Mouse (Mus musculus): ENCODE results near the gene Rtl4. TPM values are rescaled to one million over a fixed set of nuclear protein-coding genes. Genes with fewer than 3 reads are reported as not detected.

The Rtl4 gene
- not detected for total RNA-seq (2023)

DNA sequence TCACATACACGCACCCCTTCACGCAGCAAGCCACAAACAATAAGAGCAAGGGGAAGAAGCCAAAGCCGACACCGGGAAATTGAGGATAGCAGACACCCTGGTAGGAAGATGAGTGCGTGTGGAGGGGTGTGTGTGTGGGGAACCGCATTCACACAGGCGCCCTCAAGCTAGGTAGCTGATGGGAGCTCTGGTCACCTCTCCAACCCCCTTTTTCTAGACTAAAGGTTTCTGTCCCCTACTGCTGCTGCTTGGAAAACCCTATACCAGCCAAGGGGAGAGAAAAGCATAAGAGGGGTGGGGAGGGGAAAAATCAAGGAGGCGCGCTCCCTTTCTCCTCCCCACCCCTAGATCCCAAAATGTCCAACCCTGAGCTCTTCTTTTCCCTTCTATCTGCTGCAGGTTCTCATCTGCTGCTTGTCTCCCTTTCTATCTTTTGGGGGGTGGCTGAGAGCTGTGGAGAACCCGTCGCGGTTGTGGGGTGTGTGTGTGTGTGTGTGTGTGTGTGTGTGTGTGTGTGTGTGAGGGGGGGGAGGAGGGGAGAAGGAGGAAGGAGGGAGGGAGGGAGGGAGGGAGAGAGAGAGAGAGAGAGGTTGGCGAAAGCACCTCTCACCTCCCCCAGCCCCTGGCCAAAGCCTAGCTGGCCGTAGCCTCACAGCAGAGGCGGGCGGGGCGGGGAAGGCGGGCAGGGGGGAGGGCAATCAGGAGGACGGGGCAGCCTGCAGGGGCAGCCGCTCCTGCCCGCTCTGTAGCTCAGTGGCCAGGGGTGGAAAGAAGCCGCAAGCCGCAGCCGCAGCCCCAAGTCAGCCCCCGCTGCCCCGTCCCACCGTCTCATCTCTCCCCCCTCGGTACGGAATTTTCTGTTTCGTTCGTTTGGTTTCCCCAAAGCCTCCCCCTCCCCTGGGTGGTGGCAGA is at the start of gene Rtl4:
TSS of gene Rtl4 (plus strand) at position 701 of the 912 bp plus-strand sequence.

GRCm38 (mm10) chrX:144688142-144688206 is 733 bp upstream of the Rtl4 start, which contains the start of gene Trpc5:
Gene Trpc5, minus strand, starts transcription at chrX:144688180.

Other genes starting within 250 kb of the Rtl4 start
- not detected for gene Trpc5os, start 232.3 kb upstream of the Rtl4 start, total RNA-seq (2023)
- not detected for gene Trpc5, start 727 bp upstream of the Rtl4 start, total RNA-seq (2023)